Mouse (Mus musculus) neutrophil, adult 65 days (primary cell): Measurements from ENCODE around the gene Pate2. TPM values are rescaled to one million over a fixed set of nuclear protein-coding genes. Genes with fewer than 3 reads are reported as not detected.

Source experiments
- total RNA-seq: library from RNA; stranded (reverse); gene quantifications from 2 replicates; pipeline ENCODE4 v1.2.4, GENCODE M21; 2023

Gene Pate2
- total RNA-seq = not detected in 2 replicates

DNA sequence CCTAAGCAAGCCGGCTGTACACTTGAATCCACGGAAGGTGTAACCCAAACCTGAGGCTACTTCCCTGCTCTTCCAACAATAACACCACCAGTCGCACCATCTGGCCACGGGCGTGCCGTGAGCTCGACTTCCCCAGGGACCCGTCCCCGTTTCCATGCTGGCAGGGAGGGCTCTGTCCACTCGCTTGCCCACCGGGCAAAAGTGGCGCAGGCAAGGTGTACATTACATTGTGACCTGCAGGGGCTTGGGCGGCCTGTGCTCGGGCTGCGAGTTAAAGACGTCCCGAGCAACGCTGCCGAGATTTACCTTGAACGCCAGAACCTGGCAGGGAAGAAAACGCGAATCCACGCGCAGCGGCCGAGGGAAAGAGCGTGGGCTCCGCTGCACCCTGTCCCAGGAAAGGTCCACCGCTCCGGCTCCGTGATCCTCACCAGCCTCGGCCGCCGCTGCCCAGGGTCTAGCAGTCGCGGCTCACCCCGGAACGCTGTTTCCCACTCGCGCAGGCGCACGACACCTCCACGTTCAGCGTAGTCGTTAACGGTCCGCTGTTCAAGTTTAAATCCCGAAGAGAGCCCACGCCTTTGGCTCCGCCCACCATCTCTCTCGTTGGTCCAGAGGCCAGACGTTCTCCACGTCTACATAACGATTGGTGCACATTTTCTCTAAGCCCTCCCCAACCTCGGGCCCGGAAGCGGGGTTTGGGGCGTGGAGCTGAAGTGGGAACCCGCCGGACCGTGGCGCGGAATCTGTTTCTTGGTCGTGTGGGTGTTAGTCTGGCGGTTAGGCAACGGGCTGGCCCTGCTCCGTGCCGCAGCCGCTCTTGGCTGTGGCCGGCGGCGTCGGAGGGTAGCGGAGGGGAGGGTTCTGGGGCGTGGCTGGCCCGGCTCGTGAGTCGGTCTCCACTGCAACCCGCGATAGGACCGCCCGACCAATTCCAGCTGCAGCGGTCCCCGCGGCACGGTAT lies at the start of gene Pate2, which contains the start of gene Hyls1:
Gene Pate2, plus strand, starts transcription at position 714 of the 964 bp plus-strand sequence.
Gene Hyls1, minus strand, starts transcription at position 828 of the 964 bp plus-strand sequence.

DNA sequence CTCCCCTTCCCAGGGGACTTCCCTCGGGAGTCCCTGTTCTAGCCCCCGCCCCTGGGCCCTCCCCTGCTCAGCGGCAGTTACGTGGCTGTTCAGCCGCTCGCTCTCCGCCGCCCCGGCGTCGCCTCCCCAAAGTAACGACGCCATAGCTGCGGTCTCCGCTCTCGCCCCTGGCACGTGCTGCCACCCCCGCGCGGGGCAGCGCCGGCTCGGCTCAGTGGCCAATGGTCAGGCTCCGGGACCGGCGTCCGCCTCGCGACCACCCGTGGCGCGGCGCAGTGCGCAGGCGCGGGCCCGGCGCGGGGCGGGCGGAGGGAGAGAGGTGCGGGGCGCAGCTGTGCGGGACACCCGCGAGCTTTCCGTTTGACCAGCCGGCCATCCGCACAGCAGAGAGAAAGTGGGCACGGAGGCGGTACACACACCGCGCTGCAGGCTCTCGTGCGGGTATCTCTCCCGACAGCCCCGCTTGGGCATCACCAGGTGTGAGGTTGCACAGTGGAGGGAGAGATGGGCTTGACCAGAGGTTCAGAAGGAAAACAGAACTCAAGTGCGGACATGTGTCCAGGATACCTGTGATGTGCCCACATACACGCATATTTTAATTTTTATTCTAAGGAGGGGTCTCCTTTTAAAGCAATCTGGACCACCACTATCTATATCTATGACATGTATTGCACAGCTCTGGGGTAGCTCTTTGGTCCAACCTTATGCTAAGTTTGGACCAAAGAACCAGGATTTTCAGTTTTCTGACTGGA lies 11.7 kb upstream of the Pate2 start, which contains the start of the genes Ddx25 and Pus3:
Gene Ddx25, minus strand, starts transcription at position 272 of the 752 bp plus-strand sequence.
Gene Pus3, plus strand, starts transcription at position 339 of the 752 bp plus-strand sequence.

DNA sequence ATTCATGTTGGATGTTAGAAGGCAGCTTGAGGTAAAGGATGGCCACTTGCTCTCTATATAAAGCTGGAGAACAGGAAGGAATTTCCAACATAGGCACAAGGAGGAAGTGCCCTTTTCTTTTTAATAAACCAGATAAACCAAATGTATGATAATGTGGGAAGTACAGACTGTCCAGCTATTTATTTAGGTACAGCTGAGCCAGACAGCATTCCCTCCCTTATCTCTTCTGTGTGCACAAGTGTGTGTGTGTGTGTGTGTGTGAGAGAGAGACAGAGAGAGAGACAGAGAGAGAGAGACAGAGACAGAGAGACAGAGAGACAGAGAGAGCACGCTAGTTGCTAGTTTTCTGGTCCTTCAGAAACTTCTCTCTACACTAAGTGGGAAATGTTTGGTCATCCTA lies 41.8 kb downstream of the Pate2 start, which contains the start of gene Pate4:
Gene Pate4, minus strand, starts transcription at position 101 of the 400 bp plus-strand sequence.

DNA sequence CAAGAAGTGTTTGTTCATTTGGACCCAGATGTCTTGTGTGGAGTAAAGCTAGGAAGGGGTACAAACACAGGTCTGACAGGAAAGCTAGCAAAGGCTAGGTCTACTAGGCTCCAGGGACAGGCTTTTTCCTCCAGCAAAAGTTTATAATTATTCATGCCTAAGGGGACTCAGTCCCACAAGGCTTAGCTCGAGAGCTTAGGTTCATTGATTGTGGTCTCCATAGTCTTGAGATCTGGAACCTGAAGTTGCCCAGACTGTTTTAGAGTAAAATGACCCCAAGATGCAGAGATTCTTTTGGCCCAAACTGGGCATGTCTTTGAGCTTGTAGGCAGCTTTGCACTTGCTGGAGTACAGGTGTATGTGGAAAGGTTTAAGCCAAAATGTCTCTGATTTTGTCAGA lies 78.0 kb downstream of the Pate2 start, which contains the start of gene Pate3:
Gene Pate3, minus strand, starts transcription at position 101 of the 400 bp plus-strand sequence.

DNA sequence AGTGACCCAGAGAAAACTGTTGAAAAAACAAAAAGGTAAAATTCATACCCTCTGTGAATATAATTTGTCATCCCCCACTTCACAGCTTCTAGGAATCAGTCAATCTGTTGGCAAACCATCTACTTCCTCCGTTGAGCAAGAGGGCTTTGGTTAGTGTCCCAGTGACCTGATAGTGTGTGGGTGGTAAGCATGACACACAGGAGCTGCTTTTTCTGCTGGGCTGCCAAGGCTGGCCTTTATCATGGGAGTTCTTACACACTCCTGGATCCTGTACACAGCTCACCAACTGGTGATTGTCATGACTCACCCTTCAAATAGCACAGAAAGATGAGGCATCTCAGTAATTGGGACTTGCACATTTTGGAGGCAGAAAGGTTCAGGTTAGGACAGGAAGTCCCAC lies 116.9 kb downstream of the Pate2 start, which contains the start of gene Pate1:
Gene Pate1, minus strand, starts transcription at position 378 of the 400 bp plus-strand sequence.

Other genes starting within 250 kb of the Pate2 start
- 0.45 and 2.4 TPM in 2 replicates for gene Cdon, start 149.2 kb upstream of the Pate2 start, total RNA-seq
- gene Gm1113, start 52.0 kb upstream of the Pate2 start, total RNA-seq = not detected in 2 replicates
- gene Ddx25, start 11.8 kb upstream of the Pate2 start, total RNA-seq = 0.19 and 0.39 TPM in 2 replicates
- 4.9 and 7.9 TPM in 2 replicates for gene Pus3, start 11.7 kb upstream of the Pate2 start, total RNA-seq
- gene Hyls1, start 114 bp downstream of the Pate2 start, total RNA-seq = 6.3 and 7.8 TPM in 2 replicates
- not detected in 2 replicates for gene Pate4, start 41.7 kb downstream of the Pate2 start, total RNA-seq
- gene Pate3, start 77.9 kb downstream of the Pate2 start, total RNA-seq = not detected in 2 replicates
- gene Pate1, start 117.1 kb downstream of the Pate2 start, total RNA-seq = not detected in 2 replicates
- not detected in 2 replicates for gene Gm17677, start 170.8 kb downstream of the Pate2 start, total RNA-seq
- not detected in 2 replicates for gene Gm17727, start 207.8 kb downstream of the Pate2 start, total RNA-seq
- gene Gm27235, start 219.8 kb downstream of the Pate2 start, total RNA-seq = not detected in 2 replicates
- not detected in 2 replicates for gene D730048I06Rik, start 219.8 kb downstream of the Pate2 start, total RNA-seq